Mouse (Mus musculus) macrophage (primary cell): ENCODE data around the gene Pxn. TPM values are rescaled to one million over a fixed set of nuclear protein-coding genes. Genes with fewer than 3 reads are reported as not detected.
"Not testable (repeated sequence)": the region's sequence is repeated elsewhere in the genome, so short reads cannot be mapped to it uniquely, and the experiment has no call there.

Experiments used
- H3K27ac ChIP-seq: fragments of 350-480 bp; formaldehyde crosslinking; 2 replicates; pipeline ENCODE4 v1.9.0; 2021
- H3K36me3 ChIP-seq: fragments of 350-480 bp; formaldehyde crosslinking; 2 replicates; pipeline ENCODE4 v1.9.0; 2021; ENCODE audit errors: inconsistent target
- H3K4me3 ChIP-seq: fragments of 350-480 bp; formaldehyde crosslinking; 2 replicates; pipeline ENCODE4 v1.9.0; 2021; ENCODE audit errors: inconsistent target
- H3K79me2 ChIP-seq: fragments of 350-480 bp; formaldehyde crosslinking; 2 replicates; pipeline ENCODE4 v1.9.0; 2021; ENCODE audit errors: inconsistent target
- WGBS: methylation state at CpG from one replicate; pipeline ENCODE4 v1.1.7; 2026; ENCODE audit warnings: inconsistent platforms; ENCODE audit not compliant: missing documents; 5-methylcytosine and 5-hydroxymethylcytosine counted together
- polyA plus RNA-seq: library from polyadenylated mRNA; stranded (reverse); fragments of 250-400 nt; gene quantifications from 3 replicates; pipeline ENCODE4 v1.2.4, GENCODE M21; 2018; ENCODE audit warnings: inconsistent platforms

The Pxn gene
- polyA plus RNA-seq, 1 experiment from 2014 or later: 48.5 TPM

- Histone ChIP-seq H3K79me2 (peaks cover 83% of the 10 kb centered on the region), H3K4me3 (peak overlapping the region; percentile 76; the same call in 1 of the 2 replicates), H3K27ac (peak overlapping the region; percentile 61), H3K36me3 (no peaks in the 10 kb centered on the region)
- 57% methylated on average over 15 of the region's 15 CpGs for WGBS
These were observed 3.6 kb downstream of the Pxn start for GRCm38 (mm10) chr5:115509790-115510689.

GRCm38 (mm10) chr5:115512375-115512774 is 5.9 kb downstream of the Pxn start:
- no peak overlapping the region for H3K4me3 ChIP-seq
- peaks cover 90% of the 10 kb centered on the region for H3K79me2 ChIP-seq
- no peak overlapping the region for H3K27ac ChIP-seq
- WGBS: 72% methylated on average over 7 of the region's 7 CpGs
- H3K36me3 ChIP-seq: no peaks in the 10 kb centered on the region

GRCm38 (mm10) chr5:115513246-115513645 is 6.8 kb downstream of the Pxn start:
- H3K36me3 ChIP-seq: no peaks in the 10 kb centered on the region
- H3K27ac ChIP-seq: no peak overlapping the region
- 96% methylated on average over 14 of the region's 14 CpGs for WGBS
- H3K4me3 ChIP-seq: no peak overlapping the region
- peaks cover 90% of the 10 kb centered on the region for H3K79me2 ChIP-seq

- 86% methylated on average over 16 of the region's 16 CpGs for whole genome bisulfite sequencing
- Histone ChIP-seq H3K36me3 (no peaks in the 10 kb centered on the region), H3K79me2 (peaks cover 90% of the 10 kb centered on the region), H3K27ac (no peak overlapping the region), H3K4me3 (no peak overlapping the region)
These were observed 7.2 kb downstream of the Pxn start for GRCm38 (mm10) chr5:115513721-115514120.

- Histone ChIP-seq H3K27ac (peak overlapping the region; percentile 99), H3K4me3 (no peak overlapping the region)
These were observed 7.9 kb downstream of the Pxn start for GRCm38 (mm10) chr5:115514346-115514745.

GRCm38 (mm10) chr5:115514896-115515587 is 8.6 kb downstream of the Pxn start:
- WGBS: 54% methylated on average over 20 of the region's 20 CpGs
- H3K36me3 ChIP-seq: no peaks in the 10 kb centered on the region
- H3K79me2 ChIP-seq: peaks cover 90% of the 10 kb centered on the region
- H3K27ac ChIP-seq: peak overlapping the region; percentile 99
- no peak overlapping the region for H3K4me3 ChIP-seq

More at GRCm38 (mm10) chr5:115514346-115514745, 7.9 kb downstream of the Pxn start:
- 80% methylated on average over 5 of the region's 6 CpGs for WGBS
- H3K79me2 ChIP-seq: peaks cover 90% of the 10 kb centered on the region
- no peaks in the 10 kb centered on the region for H3K36me3 ChIP-seq

- peak overlapping the region; percentile 99 for H3K27ac ChIP-seq
- H3K36me3 ChIP-seq: no peaks in the 10 kb centered on the region
- under 1% methylated on average over 31 of the region's 32 CpGs for WGBS
- H3K79me2 ChIP-seq: peaks cover 90% of the 10 kb centered on the region
- H3K4me3 ChIP-seq: peak overlapping the region; percentile 36
These were observed 9.8 kb downstream of the Pxn start for GRCm38 (mm10) chr5:115516081-115516907.

- no peaks in the 10 kb centered on the region for H3K36me3 ChIP-seq
- H3K79me2 ChIP-seq: peaks cover 89% of the 10 kb centered on the region
- H3K4me3 ChIP-seq: peak overlapping the region; percentile 36; the same call in 1 of the 2 replicates
- peak overlapping the region; percentile 99 for H3K27ac ChIP-seq
- WGBS: 12% methylated on average over 5 of the region's 7 CpGs
These were observed 10.4 kb downstream of the Pxn start for GRCm38 (mm10) chr5:115516908-115517307.

GRCm38 (mm10) chr5:115517501-115517900 is 11.0 kb downstream of the Pxn start:
- H3K36me3 ChIP-seq: no peaks in the 10 kb centered on the region
- H3K4me3 ChIP-seq: no peak overlapping the region
- H3K79me2 ChIP-seq: peaks cover 89% of the 10 kb centered on the region
- WGBS: 43% methylated on average over 9 of the region's 9 CpGs
- peak overlapping the region; percentile 99 for H3K27ac ChIP-seq

- WGBS: 100% methylated on average over 3 of the region's 8 CpGs
- H3K4me3 ChIP-seq, H3K36me3 ChIP-seq, H3K27ac ChIP-seq: not testable (repeated sequence)
- H3K79me2 ChIP-seq: peaks cover 89% of the 10 kb centered on the region
These were observed 11.7 kb downstream of the Pxn start for GRCm38 (mm10) chr5:115518214-115518613.

GRCm38 (mm10) chr5:115520325-115520869 is 13.9 kb downstream of the Pxn start:
- Histone ChIP-seq H3K4me3 (no peak overlapping the region), H3K79me2 (peaks cover 89% of the 10 kb centered on the region), H3K27ac (peak overlapping the region; percentile 76), H3K36me3 (0 out of 2 replicates have a peak, but pooled peaks cover 5% of the 10 kb centered on the region)
- 38% methylated on average over 20 of the region's 21 CpGs for WGBS

- H3K79me2 ChIP-seq: peaks cover 99% of the 10 kb centered on the region
- H3K4me3 ChIP-seq: peak overlapping the region; percentile 17; the same call in 1 of the 2 replicates
- 0 out of 2 replicates have a peak, but pooled peaks cover 5% of the 10 kb centered on the region for H3K36me3 ChIP-seq
- 6% methylated on average over 20 of the region's 21 CpGs for WGBS
- peak overlapping the region; percentile 76 for H3K27ac ChIP-seq
These were observed 15.3 kb downstream of the Pxn start for GRCm38 (mm10) chr5:115521553-115522461.

- Histone ChIP-seq H3K4me3 (no peak overlapping the region), H3K79me2 (peaks cover 99% of the 10 kb centered on the region), H3K36me3 (0 out of 2 replicates have a peak, but pooled peaks cover 5% of the 10 kb centered on the region), H3K27ac (peak overlapping the region; percentile 76)
- 100% methylated on average over 3 of the region's 4 CpGs for WGBS
These were observed 16.1 kb downstream of the Pxn start for GRCm38 (mm10) chr5:115522531-115522930.
